Mouse (Mus musculus) spleen, embryonic (tissue): Measurements from ENCODE around the gene Dpy30.

ENCODE experiments used
- CTCF ChIA-PET: fragments of 350-600 bp; sonication (Branson Sonifier 250); formaldehyde crosslinking; loops from one replicate; lab custom pipeline; 2022; lab: Charles Lee

Dpy30 gene

DNA sequence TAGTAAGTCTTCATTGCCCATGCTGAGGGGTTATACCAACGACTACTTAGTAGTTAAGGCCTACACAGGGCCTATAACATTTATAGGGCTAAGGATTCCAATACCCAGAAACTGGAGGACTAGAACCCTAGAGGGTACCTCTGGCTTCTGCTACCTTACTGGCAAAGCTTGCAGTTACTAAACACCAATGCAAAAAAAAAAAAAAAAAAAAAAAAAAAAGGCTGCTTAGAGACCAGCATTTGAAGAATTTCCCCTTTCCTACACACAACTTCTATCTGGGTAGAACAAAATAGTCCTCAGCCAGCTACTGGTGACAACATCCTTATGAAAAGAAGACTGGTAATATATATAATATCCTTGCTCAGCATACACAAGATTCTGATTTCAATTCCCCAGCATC is 58.1 kb downstream of the Dpy30 start:
- CTCF ChIA-PET = no interaction called here

DNA sequence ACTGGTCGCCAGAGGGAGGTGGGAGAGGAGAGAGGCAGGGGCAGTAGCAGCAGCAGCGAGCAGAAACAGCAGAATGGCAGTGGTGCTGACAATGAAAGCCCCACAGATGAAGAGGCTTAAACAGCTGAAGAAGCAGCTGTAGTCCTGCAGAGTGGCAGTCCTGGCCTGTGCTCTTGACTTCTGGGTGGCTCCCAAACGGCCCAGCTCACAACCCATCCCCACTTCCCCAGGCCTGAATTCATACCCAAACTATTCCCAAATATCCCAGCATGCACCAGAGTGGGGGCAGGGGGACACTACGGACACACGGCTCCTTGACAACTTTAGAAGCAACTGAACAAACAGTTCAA is 58.6 kb downstream of the Dpy30 start:
- CTCF ChIA-PET = no interaction called here

DNA sequence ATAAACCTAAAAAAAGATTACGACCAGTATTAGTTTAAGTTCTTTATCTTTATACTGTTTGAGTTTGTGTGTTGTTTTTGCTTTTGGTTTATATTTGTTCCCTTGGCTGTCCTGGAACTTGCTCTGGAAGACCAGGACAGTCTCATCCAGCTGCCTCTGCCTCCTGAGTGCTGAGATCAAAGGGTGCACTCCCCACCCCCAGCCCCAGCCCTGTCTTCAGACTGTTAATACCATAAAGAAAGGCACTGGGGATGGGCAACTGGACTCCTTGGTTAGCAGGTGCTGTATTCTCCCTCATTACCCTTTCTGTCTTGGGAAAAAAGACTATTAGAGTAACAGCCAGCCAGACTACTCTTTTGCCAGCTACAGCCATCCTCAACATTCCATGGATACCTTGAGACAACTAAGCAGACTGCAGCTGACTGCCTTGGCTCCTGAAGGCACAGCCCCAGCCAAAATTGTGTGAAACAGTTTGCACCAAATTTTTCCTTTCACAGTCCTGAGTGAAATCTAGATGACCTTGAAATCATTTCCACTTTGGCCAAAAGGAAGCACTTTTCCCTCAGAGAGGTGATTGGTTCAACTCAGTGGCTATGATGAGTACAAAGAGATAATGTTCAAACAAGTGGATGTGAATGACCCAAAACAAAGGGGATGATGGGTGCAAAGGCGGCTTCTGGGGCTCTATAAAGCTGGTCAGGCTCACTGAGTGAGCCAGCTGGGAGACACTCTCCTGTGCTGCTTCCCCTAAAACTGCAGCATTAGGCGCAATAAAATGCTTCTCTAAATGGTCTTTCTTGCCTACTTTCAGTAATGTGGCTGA is 59.2 kb downstream of the Dpy30 start:
- CTCF ChIA-PET = no interaction called here

DNA sequence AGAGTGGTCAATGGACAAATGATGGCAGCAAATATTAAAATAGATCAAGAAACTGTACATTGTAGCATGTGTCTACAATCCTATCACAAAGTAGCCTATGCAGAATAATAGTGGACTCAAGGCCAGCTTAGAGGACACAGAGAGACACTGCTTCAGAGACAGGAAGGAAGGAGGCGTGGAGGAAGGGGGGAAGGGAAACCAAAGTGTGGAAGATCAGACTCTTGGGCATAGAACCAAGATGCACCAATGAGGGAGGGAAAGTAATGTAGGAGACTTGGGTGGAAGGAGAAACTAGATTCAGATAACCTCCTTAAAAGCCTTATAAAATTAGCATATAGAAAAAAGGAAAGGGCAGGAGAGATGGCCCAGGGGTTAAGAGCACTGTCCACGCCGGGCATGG is 61.3 kb downstream of the Dpy30 start:
- CTCF ChIA-PET = no interaction called here
